ENCODE assay signal across 19 mouse cellular contexts in the genomic region with DNA sequence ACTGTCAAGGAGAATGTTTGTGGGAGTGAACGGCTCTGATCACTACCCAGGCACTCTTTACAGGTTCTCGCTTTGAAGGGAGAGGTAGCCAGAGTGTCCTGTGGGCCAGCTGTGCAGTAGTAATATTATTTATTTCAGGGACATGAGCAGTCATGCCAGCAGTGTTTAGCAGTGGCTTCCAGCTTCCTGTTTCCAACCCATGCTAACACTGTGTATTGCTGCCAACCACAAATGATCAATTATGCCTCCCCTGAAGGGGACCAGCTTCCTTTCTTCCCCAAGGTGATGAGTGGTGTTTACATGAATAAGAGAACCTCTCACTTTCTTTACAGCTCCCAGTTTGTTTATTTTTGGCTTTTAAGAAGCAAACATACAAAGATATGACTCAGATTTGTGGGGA.
"Had no signal": no experiment of that assay in that cellular context is flagged by ENCODE, and none has a peak within 500 bp of the region (broad histone marks: within the 10 kb centered on the region; RNA-seq: fewer than 3 reads in every experiment).

No protein-coding gene starts in this region.

- H3K27ac ChIP-seq: limb, embryonic 12.5 days; limb, embryonic 15.5 days; liver, embryonic 14.5 days; lung, embryonic 15.5 days; midbrain, embryonic 12.5 days; midbrain, embryonic 15.5 days; neural tube, embryonic 12.5 days; neural tube, embryonic 15.5 days; stomach, embryonic 15.5 days had no signal

- H3K9ac ChIP-seq: limb, embryonic 12.5 days; limb, embryonic 15.5 days; liver, embryonic 14.5 days; liver, postnatal 0 days; lung, embryonic 15.5 days; midbrain, embryonic 12.5 days; midbrain, embryonic 15.5 days; neural tube, embryonic 12.5 days; neural tube, embryonic 15.5 days; stomach, embryonic 15.5 days had no signal

- H3K4me3 ChIP-seq: limb, embryonic 12.5 days; limb, embryonic 15.5 days; lung, embryonic 15.5 days; midbrain, embryonic 12.5 days; midbrain, embryonic 15.5 days; neural tube, embryonic 12.5 days; neural tube, embryonic 15.5 days; stomach, embryonic 15.5 days had no signal

- H3K4me2 ChIP-seq: limb, embryonic 12.5 days; limb, embryonic 15.5 days; liver, embryonic 11.5 days; lung, embryonic 15.5 days; midbrain, embryonic 12.5 days; midbrain, embryonic 15.5 days; neural tube, embryonic 12.5 days; neural tube, embryonic 15.5 days; stomach, embryonic 15.5 days had no signal

- DNase-seq: kidney, adult 2 months; kidney, postnatal 10 days; kidney, postnatal 36 days; liver, postnatal 0 days; right cerebral cortex, adult 18-20 months; right cerebral cortex, postnatal 14 days; spleen, adult 18-20 months; thymus, postnatal 25 days had no signal

- H3K36me3 ChIP-seq: limb, embryonic 12.5 days; limb, embryonic 15.5 days; lung, embryonic 15.5 days; midbrain, embryonic 12.5 days; midbrain, embryonic 15.5 days; neural tube, embryonic 12.5 days; neural tube, embryonic 15.5 days; stomach, embryonic 15.5 days had no signal

- ATAC-seq: intestine, postnatal 0 days; liver, postnatal 0 days; midbrain, embryonic 15.5 days had no signal

- H3K9me3 ChIP-seq: limb, embryonic 12.5 days; limb, embryonic 15.5 days; lung, embryonic 15.5 days; midbrain, embryonic 12.5 days; midbrain, embryonic 15.5 days; neural tube, embryonic 12.5 days; neural tube, embryonic 15.5 days; stomach, embryonic 15.5 days had no signal

- H3K27me3 ChIP-seq: limb, embryonic 12.5 days; limb, embryonic 15.5 days; lung, embryonic 15.5 days; midbrain, embryonic 12.5 days; midbrain, embryonic 15.5 days; neural tube, embryonic 12.5 days; neural tube, embryonic 15.5 days; stomach, embryonic 15.5 days had no signal

- H3K4me1 ChIP-seq: limb, embryonic 15.5 days; midbrain, embryonic 12.5 days; midbrain, embryonic 15.5 days; neural tube, embryonic 12.5 days had no signal
